Mouse (Mus musculus): ENCODE data around the gene Dnal4. TPM values are rescaled to one million over a fixed set of nuclear protein-coding genes. Genes with fewer than 3 reads are reported as not detected.

The Dnal4 gene
- polyA plus RNA-seq (2017; shearing (Covaris generic)): 5.9 TPM

GRCm38 (mm10) chr15:79777749-79778148 lies at the start of gene Dnal4:
TSS of gene Dnal4 (minus strand) at chr15:79777849.

GRCm38 (mm10) chr15:79804352-79805071 lies 26.9 kb upstream of the Dnal4 start, which contains the start of gene Nptxr:
TSS of gene Nptxr (minus strand) at chr15:79804766.

GRCm38 (mm10) chr15:79741921-79742705 lies 35.5 kb downstream of the Dnal4 start, which contains the start of gene Sun2:
TSS of gene Sun2 (minus strand) at chr15:79742536.

Other genes starting within 250 kb of the Dnal4 start
- 28.9 TPM for gene Ddx17, start 231.1 kb downstream of the Dnal4 start, polyA plus RNA-seq (2017; shearing (Covaris generic))
- gene Dmc1, start 172.7 kb downstream of the Dnal4 start, polyA plus RNA-seq (2017; shearing (Covaris generic)): not detected
- 0.24 TPM for gene Fam227a, start 118.9 kb downstream of the Dnal4 start, polyA plus RNA-seq (2017; shearing (Covaris generic))
- gene Cby1, start 118.7 kb downstream of the Dnal4 start, polyA plus RNA-seq (2017; shearing (Covaris generic)): 3.7 TPM
- 160 TPM for gene Tomm22, start 107.0 kb downstream of the Dnal4 start, polyA plus RNA-seq (2017; shearing (Covaris generic))
- gene Josd1, start 89.9 kb downstream of the Dnal4 start, polyA plus RNA-seq (2017; shearing (Covaris generic)): 64.5 TPM
- 125 TPM for gene Gtpbp1, start 87.0 kb downstream of the Dnal4 start, polyA plus RNA-seq (2017; shearing (Covaris generic))
- 81.5 TPM for gene Sun2, start 35.3 kb downstream of the Dnal4 start, polyA plus RNA-seq (2017; shearing (Covaris generic))
- gene Nptxr, start 26.9 kb upstream of the Dnal4 start, polyA plus RNA-seq (2017; shearing (Covaris generic)): 0.45 TPM
- not detected for gene Npcd, start 56.4 kb upstream of the Dnal4 start, polyA plus RNA-seq (2017; shearing (Covaris generic))
- gene Cbx6, start 56.8 kb upstream of the Dnal4 start, polyA plus RNA-seq (2017; shearing (Covaris generic)): 17.2 TPM
- 225 TPM for gene Apobec3, start 113.8 kb upstream of the Dnal4 start, polyA plus RNA-seq (2017; shearing (Covaris generic))
- gene Cbx7, start 193.3 kb upstream of the Dnal4 start, polyA plus RNA-seq (2017; shearing (Covaris generic)): 170 TPM
- 0.19 TPM for gene Pdgfb, start 237.1 kb upstream of the Dnal4 start, polyA plus RNA-seq (2017; shearing (Covaris generic))